Mouse (Mus musculus) C2C12 (cell line): ENCODE results near the gene Ccser2. TPM values are rescaled to one million over a fixed set of nuclear protein-coding genes. Genes with fewer than 3 reads are reported as not detected.

ENCODE experiments used
- H3K27me3 ChIP-seq: one replicate; pipeline ENCODE4 v1.6.1; 2011; ENCODE audit not compliant: control insufficient read depth, insufficient read depth, insufficient read length
- H3K36me3 ChIP-seq: one replicate; pipeline ENCODE4 v1.6.1; 2011; ENCODE audit not compliant: control insufficient read depth, insufficient read depth
- H3K4me3 ChIP-seq: one replicate; pipeline ENCODE4 v1.5.1; 2011; ENCODE audit warnings: mild to moderate bottlenecking, control low read depth; ENCODE audit not compliant: poor library complexity, insufficient read depth, severe bottlenecking
- H3K79me2 ChIP-seq: one replicate; pipeline ENCODE4 v1.6.1; 2011; ENCODE audit not compliant: control insufficient read depth, insufficient read depth
- H3K79me3 ChIP-seq: one replicate; pipeline ENCODE4 v1.6.1; 2011; ENCODE audit warnings: low read depth, control low read depth
- H3ac ChIP-seq: one replicate; pipeline ENCODE3; 2011; ENCODE audit warnings: low read depth; ENCODE audit not compliant: control insufficient read depth, insufficient read length
- CEBPB ChIP-seq: IDR thresholded peaks from one replicate; pipeline ENCODE4 v1.6.1; 2011; ENCODE audit warnings: low read depth, mild to moderate bottlenecking, control low read depth, moderate library complexity
- CTCF ChIP-seq: IDR thresholded peaks from one replicate; pipeline ENCODE4 v1.5.1; 2011; ENCODE audit not compliant: control insufficient read depth, insufficient read depth, insufficient read length
- FOSL1 ChIP-seq: IDR thresholded peaks from one replicate; pipeline ENCODE4 v1.8.0; 2011; ENCODE audit warnings: mild to moderate bottlenecking, low read length; ENCODE audit not compliant: poor library complexity, insufficient read depth, severe bottlenecking
- MAX ChIP-seq: IDR thresholded peaks from one replicate; pipeline ENCODE4 v1.6.1; 2011; ENCODE audit warnings: mild to moderate bottlenecking, control low read depth
- MYOD1 ChIP-seq: IDR thresholded peaks from one replicate; pipeline ENCODE4 v1.6.1; 2011; ENCODE audit warnings: low read depth; ENCODE audit not compliant: control insufficient read depth, insufficient read length
- MYOG ChIP-seq: IDR thresholded peaks from one replicate; pipeline ENCODE4 v1.6.1; 2011; ENCODE audit not compliant: control insufficient read depth, insufficient read length; ENCODE audit errors: extremely low read depth
- USF1 ChIP-seq: IDR thresholded peaks from one replicate; pipeline ENCODE4 v1.6.1; 2011; ENCODE audit warnings: low read depth, mild to moderate bottlenecking, control low read depth, moderate library complexity
- long read RNA-seq, 2 experiments: library from polyadenylated mRNA; unstranded; transcript quantifications; one replicate each; pipeline ENCODE4 v2.0.0; 2019 to 2020
- polyA plus RNA-seq: library from polyadenylated mRNA; unstranded; fragments of >200 nt; fragmentation: generic; extraction: Trizol; gene quantifications from one replicate; pipeline ENCODE4 v1.2.1, GENCODE M21; 2012; ENCODE audit warnings: missing spikeins

Ccser2 gene
- polyA plus RNA-seq: 7.4 TPM
- long read RNA-seq, experiment 1, full-length matches to known transcripts: 2 of 46 reads
- long read RNA-seq, experiment 1, partial matches to known transcripts: 40 of 46 reads
- long read RNA-seq, experiment 1, other reads (novel, unspliced or antisense): 4 of 46 reads
- long read RNA-seq, experiment 2, full-length matches to known transcripts: 3 of 155 reads
- long read RNA-seq, experiment 2, partial matches to known transcripts: 124 of 155 reads
- long read RNA-seq, experiment 2, other reads (novel, unspliced or antisense): 28 of 155 reads

- no peaks in the 10 kb centered on the region for H3K36me3 ChIP-seq
- H3ac ChIP-seq: peak within 1 kb of the TSS; percentile 89
- H3K27me3 ChIP-seq: no peaks in the 10 kb centered on the region
- peaks cover 47% of the 10 kb centered on the region for H3K79me2 ChIP-seq
- peaks cover 13% of the 10 kb centered on the region for H3K79me3 ChIP-seq
- peak within 1 kb of the TSS; percentile 74 for H3K4me3 ChIP-seq
- TF ChIP-seq MAX: peak; percentile 15
- TF ChIP-seq MYOG: no peak
- no peak for TF ChIP-seq CEBPB
Observed at GRCm38 (mm10) chr14:36968628-36969147, at the start of gene Ccser2. TSS of gene Ccser2 (minus strand) at chr14:36968777.

- TF ChIP-seq FOSL1: no peak
- peak; percentile 65 for TF ChIP-seq MAX
- Histone ChIP-seq H3K36me3 (no peaks in the 10 kb centered on the region), H3ac (no peak overlapping the region), H3K27me3 (no peaks in the 10 kb centered on the region), H3K79me2 (no peaks in the 10 kb centered on the region), H3K79me3 (no peaks in the 10 kb centered on the region), H3K4me3 (no peak overlapping the region)
Observed at GRCm38 (mm10) chr14:37015894-37016293, 47.3 kb upstream of the Ccser2 start.

GRCm38 (mm10) chr14:37013644-37014043, 45.1 kb upstream of the Ccser2 start:
- Histone ChIP-seq H3ac (no peak overlapping the region), H3K36me3 (no peaks in the 10 kb centered on the region), H3K27me3 (no peaks in the 10 kb centered on the region), H3K79me2 (no peaks in the 10 kb centered on the region), H3K79me3 (no peaks in the 10 kb centered on the region), H3K4me3 (no peak overlapping the region)
- TF ChIP-seq USF1 (no peak), CTCF (no peak), MYOG (no peak), MAX (no peak), CEBPB (no peak), MYOD1 (no peak), FOSL1 (no peak)

- Histone ChIP-seq H3K79me3 (no peaks in the 10 kb centered on the region), H3K36me3 (no peaks in the 10 kb centered on the region), H3K79me2 (no peaks in the 10 kb centered on the region), H3K27me3 (no peaks in the 10 kb centered on the region), H3ac (no peak overlapping the region), H3K4me3 (no peak overlapping the region)
- TF ChIP-seq MYOD1: no peak
- no peak for TF ChIP-seq MAX
- TF ChIP-seq MYOG: no peak
- no peak for TF ChIP-seq CEBPB
- no peak for TF ChIP-seq USF1
- TF ChIP-seq CTCF: no peak
- TF ChIP-seq FOSL1: no peak
Observed at GRCm38 (mm10) chr14:37009686-37010085, 41.1 kb upstream of the Ccser2 start.

- H3K4me3 ChIP-seq: no peak overlapping the region
- H3K27me3 ChIP-seq: no peaks in the 10 kb centered on the region
- no peaks in the 10 kb centered on the region for H3K79me2 ChIP-seq
- no peaks in the 10 kb centered on the region for H3K79me3 ChIP-seq
- no peaks in the 10 kb centered on the region for H3K36me3 ChIP-seq
- TF ChIP-seq USF1 (no peak), MYOG (no peak), MAX (no peak), CTCF (no peak), CEBPB (no peak), FOSL1 (no peak), MYOD1 (no peak)
- no peak overlapping the region for H3ac ChIP-seq
Observed at GRCm38 (mm10) chr14:37006489-37006888, 37.9 kb upstream of the Ccser2 start.

- no peak for TF ChIP-seq CTCF
- no peak for TF ChIP-seq USF1
- no peak for TF ChIP-seq MYOG
- no peak for TF ChIP-seq FOSL1
- TF ChIP-seq MYOD1: no peak
- TF ChIP-seq CEBPB: no peak
- no peak for TF ChIP-seq MAX
- no peaks in the 10 kb centered on the region for H3K36me3 ChIP-seq
- H3K79me3 ChIP-seq: no peaks in the 10 kb centered on the region
- H3K4me3 ChIP-seq: no peak overlapping the region
- H3K27me3 ChIP-seq: no peaks in the 10 kb centered on the region
- H3ac ChIP-seq: no peak overlapping the region
- no peaks in the 10 kb centered on the region for H3K79me2 ChIP-seq
Observed at GRCm38 (mm10) chr14:37005865-37006264, 37.3 kb upstream of the Ccser2 start.
